Mouse (Mus musculus): ENCODE results near the gene Nploc4. TPM values are rescaled to one million over a fixed set of nuclear protein-coding genes. Genes with fewer than 3 reads are reported as not detected.
A peak's percentile ranks its signal among the peaks of the same experiment; 100 is the strongest.

Gene Nploc4
- polyA plus RNA-seq, 1 experiment: 61.8 TPM

DNA sequence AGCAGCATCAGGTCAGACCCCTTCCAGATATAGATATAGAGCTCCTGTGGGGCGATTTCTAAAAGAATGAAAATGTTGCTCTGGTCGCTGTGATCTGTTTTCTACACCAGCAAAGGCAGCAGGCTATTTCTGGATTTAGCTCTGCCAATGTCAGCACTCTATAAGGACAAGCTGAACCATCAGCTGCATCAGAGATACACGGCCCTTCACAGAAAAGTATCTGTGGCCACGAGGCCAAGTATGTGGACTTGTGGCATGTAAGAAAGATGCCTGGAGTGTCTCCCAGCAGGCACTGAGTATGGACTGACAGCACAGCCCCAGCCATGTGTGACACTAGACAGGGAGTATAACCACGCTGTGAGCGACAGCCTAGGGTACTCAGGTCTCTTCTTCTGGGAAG lies 50.9 kb downstream of the Nploc4 start:
- H3K79me2 ChIP-seq (ENCODE audit: control insufficient read depth, insufficient read depth): no peaks in the 10 kb centered on the region
- peaks cover 33% of the 10 kb centered on the region for H3K36me3 ChIP-seq (ENCODE audit: control insufficient read depth, insufficient read depth)
- no peak overlapping the region for H3K4me2 ChIP-seq (ENCODE audit: low read depth)
- no peak overlapping the region for H3ac ChIP-seq (ENCODE audit: control insufficient read depth, insufficient read length)
- H3K27me3 ChIP-seq (ENCODE audit: control insufficient read depth, insufficient read depth, insufficient read length): no peaks in the 10 kb centered on the region
- H3K4me3 ChIP-seq: no peak overlapping the region
- TF ChIP-seq TCF12 (IDR thresholded peaks at IDR 0.05; ENCODE audit: insufficient read depth, poor library complexity, severe bottlenecking) (no peak), SRF (IDR thresholded peaks at IDR 0.05; ENCODE audit: control insufficient read depth, insufficient read length, low read depth) (no peak), MAX (IDR thresholded peaks at IDR 0.05; ENCODE audit: low read depth) (no peak), POLR2A (IDR thresholded peaks at IDR 0.05; ENCODE audit: insufficient read length, low read depth) (no peak), MYOD1 (IDR thresholded peaks at IDR 0.05; ENCODE audit: control insufficient read depth in 1 of 3, insufficient read length in 2 of 3, low read depth in 2 of 3) (no peak), TCF3 (IDR thresholded peaks at IDR 0.05; ENCODE audit: insufficient read length, low read depth) (no peak), E2F4 (IDR thresholded peaks at IDR 0.05; ENCODE audit: insufficient read depth) (no peak), MYOG (IDR thresholded peaks at IDR 0.05; ENCODE audit: control insufficient read depth in 1 of 3, insufficient read depth in 1 of 3, insufficient read length in 2 of 3, low read depth in 2 of 3) (no peak), CEBPB (IDR thresholded peaks at IDR 0.05; ENCODE audit: insufficient read depth, poor library complexity, severe bottlenecking) (no peak), REST (IDR thresholded peaks at IDR 0.05; ENCODE audit: insufficient read depth, insufficient read length) (no peak), USF1 (IDR thresholded peaks at IDR 0.05; ENCODE audit: low read depth) (no peak)

DNA sequence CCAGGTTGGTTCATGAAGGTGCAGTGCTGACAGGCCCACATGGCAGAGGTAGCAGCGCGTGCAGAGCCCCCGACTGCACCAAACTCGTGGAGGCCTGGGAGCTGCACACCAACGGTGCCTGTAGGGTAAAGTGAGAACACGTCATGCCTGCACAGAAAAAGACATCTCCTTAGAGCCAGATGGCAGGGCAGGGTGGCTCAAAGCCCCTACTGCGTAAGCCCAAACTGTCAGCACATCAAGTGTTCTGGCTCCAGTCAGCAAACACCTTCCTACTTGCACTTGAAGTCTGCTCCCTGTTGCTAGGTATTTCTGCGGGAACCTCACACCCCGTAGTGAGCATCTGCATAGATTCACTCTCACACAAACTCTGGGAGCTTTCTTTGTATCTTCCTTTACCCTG lies 55.0 kb downstream of the Nploc4 start:
- Histone ChIP-seq H3K27me3 (ENCODE audit: control insufficient read depth, insufficient read depth, insufficient read length) (no peaks in the 10 kb centered on the region), H3K4me3 (no peak overlapping the region), H3K36me3 (ENCODE audit: control insufficient read depth, insufficient read depth) (peaks cover 38% of the 10 kb centered on the region), H3ac (ENCODE audit: control insufficient read depth, insufficient read length) (no peak overlapping the region), H3K79me2 (ENCODE audit: control insufficient read depth, insufficient read depth) (peaks cover 6% of the 10 kb centered on the region), H3K4me2 (ENCODE audit: low read depth) (no peak overlapping the region)
- TF ChIP-seq REST (IDR thresholded peaks at IDR 0.05; ENCODE audit: insufficient read depth, insufficient read length) (no peak), USF1 (IDR thresholded peaks at IDR 0.05; ENCODE audit: low read depth) (no peak), MYOD1 (IDR thresholded peaks at IDR 0.05; ENCODE audit: control insufficient read depth in 1 of 3, insufficient read length in 2 of 3, low read depth in 2 of 3) (no peak)

DNA sequence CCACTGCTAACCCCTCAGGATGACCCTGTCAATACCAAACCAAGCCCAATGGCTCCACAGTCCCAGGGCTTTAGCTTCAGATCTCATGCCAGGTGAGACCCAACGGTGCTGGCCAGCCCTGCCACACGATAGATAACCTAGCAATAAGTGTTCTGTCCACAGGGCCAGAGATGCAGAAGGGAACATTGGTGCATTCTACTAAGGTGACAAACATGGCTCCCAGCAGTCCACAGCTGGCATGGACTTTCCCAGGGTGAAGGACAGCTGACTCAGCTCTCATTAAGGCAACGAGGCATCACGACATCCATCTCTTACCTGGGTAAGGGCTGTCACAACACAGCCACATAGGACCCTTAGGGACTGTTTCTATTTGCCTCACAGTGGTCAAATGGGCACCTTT lies 56.4 kb downstream of the Nploc4 start:
- no peaks in the 10 kb centered on the region for H3K27me3 ChIP-seq (ENCODE audit: control insufficient read depth, insufficient read depth, insufficient read length)
- peaks cover 6% of the 10 kb centered on the region for H3K79me2 ChIP-seq (ENCODE audit: control insufficient read depth, insufficient read depth)
- no peak overlapping the region for H3ac ChIP-seq (ENCODE audit: control insufficient read depth, insufficient read length)
- TF ChIP-seq E2F4 (IDR thresholded peaks at IDR 0.05; ENCODE audit: insufficient read depth): no peak
- no peak for TF ChIP-seq POLR2AphosphoS2 (IDR thresholded peaks at IDR 0.05; ENCODE audit: insufficient read length, low read depth)
- H3K36me3 ChIP-seq (ENCODE audit: control insufficient read depth, insufficient read depth): peaks cover 31% of the 10 kb centered on the region
- no peak overlapping the region for H3K4me3 ChIP-seq
- no peak overlapping the region for H3K4me2 ChIP-seq (ENCODE audit: low read depth)

DNA sequence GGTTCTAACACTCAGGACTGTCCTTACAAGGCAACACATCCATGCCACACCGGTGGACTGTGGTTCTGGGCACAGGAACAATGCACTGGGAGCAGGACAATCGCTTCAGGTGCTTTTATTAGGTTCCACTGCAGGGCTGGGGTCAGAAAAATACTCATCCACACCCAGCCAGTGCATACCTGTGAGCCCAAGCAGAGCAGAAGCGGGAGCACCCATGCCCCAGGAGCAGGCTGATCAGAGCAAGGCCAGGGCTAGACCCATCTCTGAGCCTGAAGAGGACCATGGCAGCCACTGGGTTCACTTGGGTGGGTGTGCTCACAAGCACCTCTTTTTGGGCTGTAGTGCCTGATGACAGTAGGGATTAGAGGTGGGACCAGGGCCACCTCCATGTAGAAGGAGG lies 57.2 kb downstream of the Nploc4 start:
- Histone ChIP-seq H3K4me3 (no peak overlapping the region), H3K36me3 (ENCODE audit: control insufficient read depth, insufficient read depth) (peaks cover 23% of the 10 kb centered on the region), H3K27me3 (ENCODE audit: control insufficient read depth, insufficient read depth, insufficient read length) (no peaks in the 10 kb centered on the region), H3K4me2 (ENCODE audit: low read depth) (no peak overlapping the region), H3ac (ENCODE audit: control insufficient read depth, insufficient read length) (no peak overlapping the region), H3K79me2 (ENCODE audit: control insufficient read depth, insufficient read depth) (peaks cover 6% of the 10 kb centered on the region)
- no peak for TF ChIP-seq E2F4 (IDR thresholded peaks at IDR 0.05; ENCODE audit: insufficient read depth)
- TF ChIP-seq MYOG (IDR thresholded peaks at IDR 0.05; ENCODE audit: control insufficient read depth in 1 of 3, insufficient read depth in 1 of 3, insufficient read length in 2 of 3, low read depth in 2 of 3): no peak
- TF ChIP-seq TCF3 (IDR thresholded peaks at IDR 0.05; ENCODE audit: insufficient read length, low read depth): no peak
- TF ChIP-seq USF1 (IDR thresholded peaks at IDR 0.05; ENCODE audit: low read depth): no peak
- no peak for TF ChIP-seq MYOD1 (IDR thresholded peaks at IDR 0.05; ENCODE audit: control insufficient read depth in 1 of 3, insufficient read length in 2 of 3, low read depth in 2 of 3)
- TF ChIP-seq POLR2AphosphoS2 (IDR thresholded peaks at IDR 0.05; ENCODE audit: insufficient read length, low read depth): no peak
- TF ChIP-seq POLR2A (IDR thresholded peaks at IDR 0.05; ENCODE audit: insufficient read length, low read depth): no peak
- TF ChIP-seq REST (IDR thresholded peaks at IDR 0.05; ENCODE audit: insufficient read depth, insufficient read length): no peak
- TF ChIP-seq TCF12 (IDR thresholded peaks at IDR 0.05; ENCODE audit: insufficient read depth, poor library complexity, severe bottlenecking): no peak
- TF ChIP-seq CEBPB (IDR thresholded peaks at IDR 0.05; ENCODE audit: insufficient read depth, poor library complexity, severe bottlenecking): no peak
- no peak for TF ChIP-seq SRF (IDR thresholded peaks at IDR 0.05; ENCODE audit: control insufficient read depth, insufficient read length, low read depth)
- no peak for TF ChIP-seq MAX (IDR thresholded peaks at IDR 0.05; ENCODE audit: low read depth)

DNA sequence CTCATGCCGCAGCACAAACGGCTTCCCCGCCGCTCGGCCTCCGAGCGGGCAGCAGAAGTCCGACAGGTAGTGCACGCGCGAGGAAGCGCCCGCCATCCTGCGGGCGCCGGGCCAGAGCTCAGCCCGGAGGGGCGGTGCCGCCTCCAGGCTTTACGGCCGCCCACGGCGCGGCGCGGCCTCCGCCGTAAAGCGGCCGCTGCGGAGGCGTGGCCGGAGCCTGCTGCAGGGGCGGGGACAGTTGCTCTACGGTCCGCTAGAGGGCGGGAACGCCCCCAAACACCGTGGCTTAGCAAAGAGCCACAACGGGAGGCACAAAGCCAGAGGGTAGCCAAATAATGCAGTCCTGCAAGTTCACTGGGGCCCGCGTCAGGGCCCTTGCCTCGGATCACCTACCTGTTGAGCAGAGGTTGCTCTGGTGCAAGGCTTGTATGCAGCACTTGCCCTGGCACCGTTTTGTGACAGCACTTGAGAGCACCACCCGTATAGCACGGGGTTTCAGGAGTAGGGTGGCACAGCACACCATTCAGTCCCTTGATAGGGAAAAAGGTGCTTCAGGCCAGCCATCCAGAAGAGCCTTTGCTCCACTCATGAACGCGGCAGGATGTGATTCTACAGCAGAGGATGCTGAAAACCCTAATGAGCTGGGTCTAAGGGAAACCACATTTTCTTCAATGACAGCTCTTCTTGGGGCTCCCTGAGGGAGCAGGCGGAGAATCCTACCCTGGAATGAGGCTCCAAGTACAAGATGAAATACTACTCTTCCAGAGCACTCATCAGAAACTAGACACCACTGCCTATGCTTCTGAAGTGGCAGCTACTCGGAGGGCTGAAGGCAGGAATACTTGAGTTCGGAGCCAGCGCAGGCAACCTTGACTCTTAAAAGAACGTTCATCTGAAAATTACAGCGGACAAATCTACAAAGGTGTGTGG lies 58.6 kb downstream of the Nploc4 start, which contains the start of gene Faap100:
Faap100 (minus strand) TSS at position 154 of the 930 bp plus-strand sequence.
- Histone ChIP-seq H3K79me2 (ENCODE audit: control insufficient read depth, insufficient read depth) (peaks cover 6% of the 10 kb centered on the region), H3ac (ENCODE audit: control insufficient read depth, insufficient read length) (peak within 1 kb of the TSS; percentile 26), H3K27me3 (ENCODE audit: control insufficient read depth, insufficient read depth, insufficient read length) (no peaks in the 10 kb centered on the region), H3K4me2 (ENCODE audit: low read depth) (peak within 1 kb of the TSS; percentile 96), H3K36me3 (ENCODE audit: control insufficient read depth, insufficient read depth) (peaks cover 10% of the 10 kb centered on the region), H3K4me3 (peak within 1 kb of the TSS; percentile 65)
- TF ChIP-seq MYOG (IDR thresholded peaks at IDR 0.05; ENCODE audit: control insufficient read depth in 1 of 3, insufficient read depth in 1 of 3, insufficient read length in 2 of 3, low read depth in 2 of 3) (peak in 1 of 3 experiments; percentile 48), CEBPB (IDR thresholded peaks at IDR 0.05; ENCODE audit: insufficient read depth, poor library complexity, severe bottlenecking) (no peak), E2F4 (IDR thresholded peaks at IDR 0.05; ENCODE audit: insufficient read depth) (peak; percentile 29), TCF3 (IDR thresholded peaks at IDR 0.05; ENCODE audit: insufficient read length, low read depth) (no peak), MYOD1 (IDR thresholded peaks at IDR 0.05; ENCODE audit: control insufficient read depth in 1 of 3, insufficient read length in 2 of 3, low read depth in 2 of 3) (peak in 1 of 3 experiments; percentile 48), TCF12 (IDR thresholded peaks at IDR 0.05; ENCODE audit: insufficient read depth, poor library complexity, severe bottlenecking) (no peak), SRF (IDR thresholded peaks at IDR 0.05; ENCODE audit: control insufficient read depth, insufficient read length, low read depth) (no peak), POLR2A (IDR thresholded peaks at IDR 0.05; ENCODE audit: insufficient read length, low read depth) (peak; percentile 58), REST (IDR thresholded peaks at IDR 0.05; ENCODE audit: insufficient read depth, insufficient read length) (no peak), POLR2AphosphoS2 (IDR thresholded peaks at IDR 0.05; ENCODE audit: insufficient read length, low read depth) (peak; percentile 80), USF1 (IDR thresholded peaks at IDR 0.05; ENCODE audit: low read depth) (no peak), MAX (IDR thresholded peaks at IDR 0.05; ENCODE audit: low read depth) (no peak)

Data from myocyte (in vitro differentiated cells).